Mouse (Mus musculus): ENCODE data around the gene Eif4a1. TPM values are rescaled to one million over a fixed set of nuclear protein-coding genes. Genes with fewer than 3 reads are reported as not detected.
"Not testable (repeated sequence)": the region's sequence is repeated elsewhere in the genome, so short reads cannot be mapped to it uniquely, and the experiment has no call there.

Gene Eif4a1
- polyA plus RNA-seq, 1 experiment: 722 TPM

DNA sequence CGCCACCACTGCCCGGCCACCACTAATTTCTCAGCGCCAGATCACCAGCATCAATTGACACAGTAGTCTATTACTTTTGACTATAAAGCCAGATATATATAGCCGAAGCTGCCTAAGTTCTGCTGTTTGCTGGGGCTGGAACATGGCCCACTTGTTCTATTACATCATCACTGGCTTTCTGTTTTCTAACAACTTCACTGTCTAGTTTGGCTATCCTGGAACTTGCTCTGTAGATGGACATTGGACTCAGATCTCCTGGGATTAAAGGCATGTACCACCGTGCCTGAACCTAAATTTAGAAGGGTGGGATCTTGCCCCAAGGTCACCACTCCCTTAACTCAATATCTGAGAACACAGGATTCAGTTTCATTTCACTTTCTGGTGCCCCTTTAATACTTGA is 26.4 kb downstream of the Eif4a1 start:
- DNase-seq: no peak

DNA sequence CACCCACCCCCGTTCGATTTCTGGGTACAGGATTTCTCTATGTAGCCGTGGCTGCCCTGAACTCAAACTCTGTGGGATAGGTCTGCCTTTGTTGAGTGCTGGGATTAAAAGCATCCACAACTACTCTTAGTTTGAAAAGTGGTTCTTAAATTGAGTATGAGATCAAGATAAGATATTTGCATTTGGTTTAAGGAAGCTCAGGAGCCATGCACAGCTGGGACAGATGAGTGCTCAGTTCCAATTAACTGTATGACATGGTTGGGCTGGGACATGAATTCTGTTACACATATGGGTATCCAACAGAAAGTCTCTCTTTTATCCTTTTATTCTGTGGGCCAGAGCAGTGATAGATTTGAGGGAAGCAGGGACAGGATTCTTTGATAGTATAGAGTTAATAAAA is 36.8 kb downstream of the Eif4a1 start:
- no peak for DNase-seq
- 70% methylated on average over 3 of the region's 3 CpGs for WGBS
- H3K4me3 ChIP-seq (ENCODE audit: control insufficient read depth, insufficient read depth, low read length): no peak overlapping the region
- no peak overlapping the region for H3K27ac ChIP-seq (ENCODE audit: control insufficient read depth, insufficient read depth, low read length)
- H3K27me3 ChIP-seq (ENCODE audit: control insufficient read depth, insufficient read depth, low read length): no peaks in the 10 kb centered on the region
- H3K4me1 ChIP-seq (replicated peaks; ENCODE audit: control insufficient read depth, insufficient read depth, low read length): peaks cover 2% of the 10 kb centered on the region
- peaks cover 18% of the 10 kb centered on the region for H3K36me3 ChIP-seq (ENCODE audit: control insufficient read depth, insufficient read depth, low read length)
- TF ChIP-seq CTCF (IDR thresholded peaks at IDR 0.05; ENCODE audit: borderline replicate concordance, control insufficient read depth, extremely low read depth, insufficient read depth, low read length, poor library complexity): no peak
- TF ChIP-seq POLR2A (IDR thresholded peaks at IDR 0.05; ENCODE audit: control insufficient read depth, extremely low read depth, insufficient read depth, low read length, poor library complexity): no peak

More for the DNA sequence above, 26.4 kb downstream of the Eif4a1 start:
- Histone ChIP-seq H3K4me1 (replicated peaks; ENCODE audit: control insufficient read depth, insufficient read depth, low read length) (no peaks in the 10 kb centered on the region), H3K4me3 (ENCODE audit: control insufficient read depth, insufficient read depth, low read length) (no peak overlapping the region), H3K36me3 (ENCODE audit: control insufficient read depth, insufficient read depth, low read length) (peaks cover 83% of the 10 kb centered on the region), H3K27ac (ENCODE audit: control insufficient read depth, insufficient read depth, low read length) (no peak overlapping the region), H3K27me3 (ENCODE audit: control insufficient read depth, insufficient read depth, low read length) (no peaks in the 10 kb centered on the region)
- TF ChIP-seq POLR2A (IDR thresholded peaks at IDR 0.05; ENCODE audit: control insufficient read depth, extremely low read depth, insufficient read depth, low read length, poor library complexity) (no peak), CTCF (IDR thresholded peaks at IDR 0.05; ENCODE audit: borderline replicate concordance, control insufficient read depth, extremely low read depth, insufficient read depth, low read length, poor library complexity) (no peak)
- WGBS: 94% methylated on average over 5 of the region's 5 CpGs

DNA sequence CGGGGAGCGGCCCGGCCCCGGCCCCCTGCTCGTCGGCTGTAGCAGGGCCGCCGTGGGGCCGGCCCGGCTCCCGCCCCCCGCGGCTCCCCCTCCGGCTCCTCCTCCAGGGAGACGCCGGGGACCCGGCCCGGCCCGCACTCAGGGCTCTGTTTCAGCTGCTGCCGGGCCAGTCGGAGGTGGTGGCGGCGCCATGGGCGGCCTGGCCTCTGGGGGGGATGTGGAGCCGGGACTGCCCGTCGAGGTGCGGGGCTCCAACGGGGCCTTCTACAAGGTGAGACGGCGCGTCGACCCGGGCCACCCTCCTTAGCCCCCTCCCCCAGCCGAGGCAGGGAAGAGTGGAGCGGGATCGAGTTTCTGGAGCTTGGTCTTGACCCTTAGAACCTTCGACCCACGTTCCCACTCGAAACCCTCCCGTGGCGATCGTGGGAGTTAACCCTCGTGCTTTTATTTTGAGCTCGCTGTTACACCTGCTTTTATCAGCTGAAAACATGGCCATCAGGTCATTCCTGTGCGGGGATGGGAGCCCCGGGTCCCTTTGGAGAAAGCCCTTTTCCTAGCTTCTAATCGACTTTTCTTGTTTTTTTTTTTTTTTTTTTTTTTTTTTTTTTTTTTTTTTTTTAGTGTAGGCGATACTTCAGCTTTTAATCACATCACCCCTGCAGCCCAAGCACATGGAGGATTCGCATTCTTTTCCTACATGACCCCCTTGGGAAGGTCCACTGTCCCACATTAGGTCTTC is 38.9 kb downstream of the Eif4a1 start:
- Histone ChIP-seq H3K27me3 (ENCODE audit: control insufficient read depth, insufficient read depth, low read length) (no peaks in the 10 kb centered on the region), H3K36me3 (ENCODE audit: control insufficient read depth, insufficient read depth, low read length) (no peaks in the 10 kb centered on the region), H3K27ac (ENCODE audit: control insufficient read depth, insufficient read depth, low read length) (no peak overlapping the region), H3K4me1 (replicated peaks; ENCODE audit: control insufficient read depth, insufficient read depth, low read length) (peaks cover 2% of the 10 kb centered on the region), H3K4me3 (ENCODE audit: control insufficient read depth, insufficient read depth, low read length) (peak overlapping the region; percentile 63)
- WGBS: under 1% methylated on average over 50 of the region's 50 CpGs
- no peak for DNase-seq
- no peak for TF ChIP-seq POLR2A (IDR thresholded peaks at IDR 0.05; ENCODE audit: control insufficient read depth, extremely low read depth, insufficient read depth, low read length, poor library complexity)
- TF ChIP-seq CTCF (IDR thresholded peaks at IDR 0.05; ENCODE audit: borderline replicate concordance, control insufficient read depth, extremely low read depth, insufficient read depth, low read length, poor library complexity): no peak

DNA sequence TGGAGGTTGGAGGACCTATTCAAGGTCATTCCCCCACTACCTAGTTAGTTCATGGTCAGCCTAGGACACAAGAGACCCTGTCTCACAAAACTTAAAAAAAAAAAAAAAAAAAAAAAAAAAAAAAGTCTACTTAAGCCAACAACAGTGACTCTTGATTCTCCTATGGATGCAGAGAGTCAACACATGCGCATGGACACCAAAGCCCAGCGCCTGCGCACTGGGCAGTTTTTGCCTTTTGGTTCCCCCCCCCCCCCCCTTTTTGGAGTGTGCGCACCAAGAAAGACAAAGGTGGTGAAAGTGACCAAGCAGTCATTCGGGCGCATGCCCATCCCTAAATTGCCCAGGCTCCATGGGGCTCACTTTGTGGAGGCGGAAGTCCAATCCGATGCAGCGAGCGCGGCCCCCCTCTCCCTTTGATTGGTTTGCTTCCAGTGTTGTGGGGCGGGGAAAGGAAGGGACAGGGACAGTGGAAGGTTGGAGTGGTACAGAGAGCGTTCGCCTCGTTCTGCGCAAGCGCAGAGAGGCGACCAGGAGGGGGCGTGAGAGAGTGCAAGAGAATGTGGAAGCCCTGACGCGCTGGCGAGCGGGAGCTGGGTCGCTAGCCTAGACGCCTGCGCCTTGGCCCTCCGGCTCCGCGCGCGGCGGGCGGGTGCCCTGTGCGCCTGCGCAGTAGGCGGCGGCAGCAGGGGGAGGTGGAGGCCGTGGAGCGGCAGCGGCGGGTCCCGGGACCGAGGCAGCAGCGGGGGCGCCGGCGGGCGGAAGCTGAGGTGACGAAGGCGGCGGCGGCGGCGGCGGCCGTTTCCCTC is 39.7 kb downstream of the Eif4a1 start, which contains the start of gene Fxr2:
Fxr2 (plus strand) TSS at position 707 of the 806 bp plus-strand sequence.
- Histone ChIP-seq H3K36me3 (ENCODE audit: control insufficient read depth, insufficient read depth, low read length) (no peaks in the 10 kb centered on the region), H3K27ac (ENCODE audit: control insufficient read depth, insufficient read depth, low read length) (peak within 1 kb of the TSS; percentile 71; the same call in 1 of the 2 replicates), H3K27me3 (ENCODE audit: control insufficient read depth, insufficient read depth, low read length) (no peaks in the 10 kb centered on the region), H3K4me1 (replicated peaks; ENCODE audit: control insufficient read depth, insufficient read depth, low read length) (peaks cover 2% of the 10 kb centered on the region), H3K4me3 (ENCODE audit: control insufficient read depth, insufficient read depth, low read length) (peak within 1 kb of the TSS; percentile 67)
- peak; percentile 100 for DNase-seq
- under 1% methylated on average over 45 of the region's 56 CpGs for WGBS
- peak; percentile 81 for TF ChIP-seq POLR2A (IDR thresholded peaks at IDR 0.05; ENCODE audit: control insufficient read depth, extremely low read depth, insufficient read depth, low read length, poor library complexity)
- TF ChIP-seq CTCF (IDR thresholded peaks at IDR 0.05; ENCODE audit: borderline replicate concordance, control insufficient read depth, extremely low read depth, insufficient read depth, low read length, poor library complexity): peak; percentile 92

DNA sequence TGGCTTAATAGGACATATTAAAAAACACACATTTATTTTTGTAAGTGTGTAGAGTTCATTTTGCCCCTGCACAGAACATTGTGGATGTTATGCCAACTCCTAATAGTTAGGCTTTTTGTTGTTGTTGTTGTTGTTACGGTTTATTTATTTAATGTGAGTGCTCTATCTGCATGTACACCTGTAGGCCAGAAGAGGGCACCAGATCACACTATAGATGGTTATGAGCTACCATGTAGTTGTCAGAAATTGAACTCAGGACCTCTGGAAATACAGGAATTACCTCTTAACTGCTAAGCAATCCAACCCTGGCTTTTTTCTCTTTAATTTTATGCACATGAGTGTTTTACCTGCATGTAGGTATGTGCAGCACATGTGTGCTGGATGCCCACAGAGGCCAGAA is 42.4 kb downstream of the Eif4a1 start:
- H3K27ac ChIP-seq (ENCODE audit: control insufficient read depth, insufficient read depth, low read length): no peak overlapping the region
- WGBS: 71% methylated on average over 1 of the region's 1 CpGs
- H3K36me3 ChIP-seq (ENCODE audit: control insufficient read depth, insufficient read depth, low read length): no peaks in the 10 kb centered on the region
- TF ChIP-seq POLR2A (IDR thresholded peaks at IDR 0.05; ENCODE audit: control insufficient read depth, extremely low read depth, insufficient read depth, low read length, poor library complexity): no peak
- TF ChIP-seq CTCF (IDR thresholded peaks at IDR 0.05; ENCODE audit: borderline replicate concordance, control insufficient read depth, extremely low read depth, insufficient read depth, low read length, poor library complexity): no peak
- no peaks in the 10 kb centered on the region for H3K27me3 ChIP-seq (ENCODE audit: control insufficient read depth, insufficient read depth, low read length)
- no peak for DNase-seq
- H3K4me1 ChIP-seq (replicated peaks; ENCODE audit: control insufficient read depth, insufficient read depth, low read length): peaks cover 2% of the 10 kb centered on the region
- H3K4me3 ChIP-seq (ENCODE audit: control insufficient read depth, insufficient read depth, low read length): no peak overlapping the region

- Histone ChIP-seq H3K27ac (ENCODE audit: control insufficient read depth, insufficient read depth, low read length) (no peak overlapping the region), H3K4me1 (replicated peaks; ENCODE audit: control insufficient read depth, insufficient read depth, low read length) (no peaks in the 10 kb centered on the region), H3K4me3 (ENCODE audit: control insufficient read depth, insufficient read depth, low read length) (no peak overlapping the region), H3K27me3 (ENCODE audit: control insufficient read depth, insufficient read depth, low read length) (no peaks in the 10 kb centered on the region), H3K36me3 (ENCODE audit: control insufficient read depth, insufficient read depth, low read length) (no peaks in the 10 kb centered on the region)
- TF ChIP-seq POLR2A (IDR thresholded peaks at IDR 0.05; ENCODE audit: control insufficient read depth, extremely low read depth, insufficient read depth, low read length, poor library complexity) (no peak), CTCF (IDR thresholded peaks at IDR 0.05; ENCODE audit: borderline replicate concordance, control insufficient read depth, extremely low read depth, insufficient read depth, low read length, poor library complexity) (peak; percentile 68; the same call in 1 of the 2 replicates)
- DNase-seq: peak; percentile 68
- WGBS: 45% methylated on average over 6 of the region's 6 CpGs
Measured at GRCm38 (mm10) chr11:69628286-69628685, 43.9 kb downstream of the Eif4a1 start.

GRCm38 (mm10) chr11:69624339-69624738 is 47.9 kb downstream of the Eif4a1 start:
- DNase-seq; H3K4me3 ChIP-seq (ENCODE audit: control insufficient read depth, insufficient read depth, low read length); H3K36me3 ChIP-seq (ENCODE audit: control insufficient read depth, insufficient read depth, low read length); H3K27ac ChIP-seq (ENCODE audit: control insufficient read depth, insufficient read depth, low read length); H3K27me3 ChIP-seq (ENCODE audit: control insufficient read depth, insufficient read depth, low read length); H3K4me1 ChIP-seq (replicated peaks; ENCODE audit: control insufficient read depth, insufficient read depth, low read length): not testable (repeated sequence)
- WGBS: 87% methylated on average over 2 of the region's 2 CpGs

Data from thymus, adult 2 months (tissue).